Mouse (Mus musculus) hindbrain, embryonic 16.5 days (tissue): ENCODE results near the gene Zkscan2. TPM values are rescaled to one million over a fixed set of nuclear protein-coding genes. Genes with fewer than 3 reads are reported as not detected.

ENCODE experiments used
- ATAC-seq: fragments of 200-750 bp; cut with Nextera tagmentation; 2 replicates; pipeline ENCODE4 v1.8.0; 2017; ENCODE audit warnings: moderate TSS enrichment, moderate library complexity
- H3K27ac ChIP-seq: fragments of 300-500 bp; sonication (generic); 2 replicates; pipeline ENCODE4 v1.5.1; 2014; ENCODE audit warnings: low read depth, mild to moderate bottlenecking, control low read depth, low read length, moderate library complexity
- H3K27me3 ChIP-seq: fragments of 300-500 bp; sonication (generic); replicated peaks from 2 replicates; pipeline ENCODE4 v1.6.1; 2014; ENCODE audit warnings: low read length; ENCODE audit not compliant: control insufficient read depth, insufficient read depth
- H3K36me3 ChIP-seq: fragments of 300-500 bp; sonication (generic); 2 replicates; pipeline ENCODE4 v1.6.1; 2014; ENCODE audit warnings: mild to moderate bottlenecking, low read length, moderate library complexity, mixed read lengths; ENCODE audit not compliant: control insufficient read depth, insufficient read depth
- H3K4me1 ChIP-seq: fragments of 300-500 bp; sonication (generic); 2 replicates; pipeline ENCODE4 v1.6.1; 2014; ENCODE audit warnings: low read depth, low read length; ENCODE audit not compliant: control insufficient read depth, insufficient read depth
- H3K4me2 ChIP-seq: fragments of 300-500 bp; sonication (generic); 2 replicates; pipeline ENCODE4 v1.6.1; 2014; ENCODE audit warnings: mild to moderate bottlenecking, low read length, control low read depth, moderate library complexity
- H3K4me3 ChIP-seq: fragments of 300-500 bp; sonication (generic); 2 replicates; pipeline ENCODE4 v1.5.1; 2014; ENCODE audit warnings: mild to moderate bottlenecking, low read length, control low read depth, moderate library complexity
- H3K9ac ChIP-seq: fragments of 300-500 bp; sonication (generic); 2 replicates; pipeline ENCODE4 v1.6.1; 2014; ENCODE audit warnings: low read depth, mild to moderate bottlenecking, control low read depth, low read length, moderate library complexity
- H3K9me3 ChIP-seq: fragments of 300-500 bp; sonication (generic); 2 replicates; pipeline ENCODE4 v1.6.1; 2014; ENCODE audit warnings: mild to moderate bottlenecking, low read length, moderate library complexity; ENCODE audit not compliant: control insufficient read depth
- WGBS: fragments of 180-500 bp; shearing (Covaris S2); extraction: QIAGEN DNeasy Blood & Tissue Kit; methylation state at CpG from one replicate; pipeline ENCODE4 v1.1.7; 2014; 5-methylcytosine and 5-hydroxymethylcytosine counted together
- polyA plus RNA-seq: library from polyadenylated mRNA; unstranded; fragments of >200 nt; fragmentation: Nextera tagmentation; extraction: Ambion mirVana; gene quantifications from 2 replicates; pipeline ENCODE4 v1.2.1, GENCODE M21; 2015

Gene Zkscan2
- polyA plus RNA-seq, 1 experiment from 2014 or later = 10.4 TPM

GRCm38 (mm10) chr7:123467961-123468360 lies 32.3 kb downstream of the Zkscan2 start:
- ATAC-seq = no peak
- 88% methylated on average over 1 of the region's 1 CpGs for WGBS
- Histone ChIP-seq H3K9ac (no peak overlapping the region), H3K36me3 (no peaks in the 10 kb centered on the region), H3K4me3 (no peak overlapping the region), H3K9me3 (no peaks in the 10 kb centered on the region), H3K4me1 (no peaks in the 10 kb centered on the region), H3K27me3 (no peaks in the 10 kb centered on the region), H3K27ac (no peak overlapping the region), H3K4me2 (no peak overlapping the region)

DNA sequence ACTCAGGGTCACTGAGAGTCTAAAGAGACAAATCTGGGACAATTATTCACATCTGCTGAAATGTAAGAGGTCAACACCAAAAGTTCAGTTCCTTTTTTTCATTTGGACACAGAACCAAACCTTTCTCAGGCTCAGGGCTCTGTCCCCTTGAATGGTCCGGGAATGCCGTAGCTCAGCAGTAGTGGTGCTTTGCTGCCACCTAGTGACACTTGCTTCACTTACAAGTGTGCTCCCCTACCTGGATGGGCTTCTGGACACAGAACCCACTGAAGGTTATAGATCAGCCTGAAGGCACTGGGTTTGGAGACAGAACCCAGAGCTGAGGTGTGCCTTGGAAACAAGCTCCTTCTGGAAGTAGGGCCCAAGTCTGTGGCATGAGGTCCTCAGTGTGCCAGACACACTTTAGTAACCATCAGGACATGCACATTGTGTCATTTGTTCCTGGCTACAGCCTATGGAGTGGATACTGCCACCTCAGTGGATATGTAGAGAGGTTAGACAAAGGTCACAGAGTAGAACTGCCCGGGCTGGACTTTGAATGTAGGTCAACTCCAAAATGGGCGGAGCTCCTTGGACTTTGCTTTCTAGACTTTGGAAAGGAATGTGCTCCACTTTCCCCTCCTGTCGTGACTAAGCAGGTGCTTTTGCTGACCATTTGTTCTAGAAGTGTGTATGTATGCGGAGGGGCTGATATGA lies 34.4 kb downstream of the Zkscan2 start:
- Histone ChIP-seq H3K4me3 (no peak overlapping the region), H3K36me3 (no peaks in the 10 kb centered on the region), H3K9ac (no peak overlapping the region), H3K4me2 (no peak overlapping the region), H3K27ac (no peak overlapping the region), H3K9me3 (no peaks in the 10 kb centered on the region), H3K27me3 (no peaks in the 10 kb centered on the region; the same call in 1 of the 2 replicates), H3K4me1 (no peaks in the 10 kb centered on the region)
- ATAC-seq = peak; percentile 90
- WGBS = 38% methylated on average over 6 of the region's 6 CpGs

GRCm38 (mm10) chr7:123463569-123463968 lies 36.7 kb downstream of the Zkscan2 start:
- H3K9me3 ChIP-seq = no peaks in the 10 kb centered on the region
- no peaks in the 10 kb centered on the region for H3K4me1 ChIP-seq
- H3K27me3 ChIP-seq = no peaks in the 10 kb centered on the region; the same call in 1 of the 2 replicates
- H3K4me3 ChIP-seq = no peak overlapping the region
- no peak overlapping the region for H3K9ac ChIP-seq
- no peak for ATAC-seq
- WGBS = 79% methylated on average over 4 of the region's 4 CpGs
- no peaks in the 10 kb centered on the region for H3K36me3 ChIP-seq
- no peak overlapping the region for H3K27ac ChIP-seq
- H3K4me2 ChIP-seq = no peak overlapping the region

- WGBS = 77% methylated on average over 9 of the region's 9 CpGs
Measured at GRCm38 (mm10) chr7:123462070-123462501, 38.2 kb downstream of the Zkscan2 start, which contains the start of gene Aqp8. Aqp8 (plus strand) TSS chr7:123462291.

DNA sequence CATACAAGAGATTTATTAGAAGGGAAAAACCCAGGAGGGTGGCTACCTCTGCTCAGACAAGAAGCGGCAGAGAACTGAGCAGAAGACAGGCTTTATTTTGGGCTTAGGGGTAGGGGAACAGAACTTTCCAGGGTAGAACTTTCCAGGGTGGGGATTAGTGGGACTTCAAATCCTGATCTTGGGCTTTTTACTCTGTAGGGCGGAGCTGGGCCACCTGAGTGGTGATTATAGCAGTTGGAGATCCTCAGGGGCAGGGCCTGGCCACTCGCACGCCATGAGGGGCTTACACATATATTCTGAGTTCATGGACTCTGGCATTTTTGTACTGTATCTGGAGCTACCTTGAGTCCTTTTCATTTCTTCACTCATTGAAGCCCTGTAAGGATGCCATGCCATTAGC lies 38.9 kb downstream of the Zkscan2 start:
- Histone ChIP-seq H3K27me3 (no peaks in the 10 kb centered on the region; the same call in 1 of the 2 replicates), H3K4me2 (no peak overlapping the region), H3K27ac (no peak overlapping the region), H3K9me3 (no peaks in the 10 kb centered on the region), H3K36me3 (no peaks in the 10 kb centered on the region), H3K4me3 (no peak overlapping the region), H3K4me1 (no peaks in the 10 kb centered on the region), H3K9ac (no peak overlapping the region)
- WGBS = 88% methylated on average over 4 of the region's 4 CpGs
- ATAC-seq = no peak

More at GRCm38 (mm10) chr7:123462070-123462501, 38.2 kb downstream of the Zkscan2 start, which contains the start of gene Aqp8:
- H3K4me2 ChIP-seq = no peak within 1 kb of the TSS
- H3K9me3 ChIP-seq = no peaks in the 10 kb centered on the region
- no peaks in the 10 kb centered on the region; the same call in 1 of the 2 replicates for H3K27me3 ChIP-seq
- ATAC-seq = no peak
- no peak within 1 kb of the TSS for H3K9ac ChIP-seq
- no peaks in the 10 kb centered on the region for H3K36me3 ChIP-seq
- no peaks in the 10 kb centered on the region for H3K4me1 ChIP-seq
- no peak within 1 kb of the TSS for H3K27ac ChIP-seq
- H3K4me3 ChIP-seq = no peak within 1 kb of the TSS

- Histone ChIP-seq H3K27me3 (no peaks in the 10 kb centered on the region; the same call in 1 of the 2 replicates), H3K36me3 (no peaks in the 10 kb centered on the region), H3K9ac (no peak overlapping the region), H3K9me3 (no peaks in the 10 kb centered on the region), H3K27ac (no peak overlapping the region), H3K4me1 (no peaks in the 10 kb centered on the region), H3K4me3 (no peak overlapping the region), H3K4me2 (no peak overlapping the region)
- ATAC-seq = no peak
- WGBS = 87% methylated on average over 4 of the region's 4 CpGs
Measured at GRCm38 (mm10) chr7:123459247-123459646, 41.0 kb downstream of the Zkscan2 start.

GRCm38 (mm10) chr7:123458309-123458708 lies 41.9 kb downstream of the Zkscan2 start:
- Histone ChIP-seq H3K4me2 (no peak overlapping the region), H3K9ac (no peak overlapping the region), H3K27ac (no peak overlapping the region), H3K36me3 (no peaks in the 10 kb centered on the region), H3K9me3 (no peaks in the 10 kb centered on the region), H3K4me1 (no peaks in the 10 kb centered on the region), H3K4me3 (no peak overlapping the region), H3K27me3 (no peaks in the 10 kb centered on the region; the same call in 1 of the 2 replicates)
- ATAC-seq = no peak
- WGBS = 92% methylated on average over 4 of the region's 4 CpGs

GRCm38 (mm10) chr7:123455088-123455487 lies 45.2 kb downstream of the Zkscan2 start:
- Histone ChIP-seq H3K27me3 (no peaks in the 10 kb centered on the region), H3K4me1 (no peaks in the 10 kb centered on the region), H3K9ac (no peak overlapping the region), H3K4me3 (no peak overlapping the region), H3K27ac (no peak overlapping the region), H3K9me3 (no peaks in the 10 kb centered on the region), H3K36me3 (no peaks in the 10 kb centered on the region), H3K4me2 (no peak overlapping the region)
- WGBS = 94% methylated on average over 3 of the region's 3 CpGs
- no peak for ATAC-seq

- H3K4me2 ChIP-seq = no peak overlapping the region
- no peaks in the 10 kb centered on the region for H3K36me3 ChIP-seq
- H3K9me3 ChIP-seq = no peaks in the 10 kb centered on the region
- H3K27ac ChIP-seq = no peak overlapping the region
- no peak for ATAC-seq
- WGBS = 91% methylated on average over 8 of the region's 8 CpGs
- no peak overlapping the region for H3K9ac ChIP-seq
- no peaks in the 10 kb centered on the region for H3K27me3 ChIP-seq
- no peak overlapping the region for H3K4me3 ChIP-seq
- no peaks in the 10 kb centered on the region for H3K4me1 ChIP-seq
Measured at GRCm38 (mm10) chr7:123453066-123453465, 47.2 kb downstream of the Zkscan2 start.
